Mouse (Mus musculus) kidney, postnatal 0 days (tissue): ENCODE measurements around the gene Kif1b. TPM values are rescaled to one million over a fixed set of nuclear protein-coding genes. Genes with fewer than 3 reads are reported as not detected.
A peak's percentile ranks its signal among the peaks of the same experiment; 100 is the strongest.

Experiments
- ATAC-seq: fragments of 200-750 bp; cut with Nextera tagmentation; replicated peaks from 2 replicates; pipeline ENCODE4 v1.8.0; 2017; ENCODE audit warnings: low read depth, moderate number of reproducible peaks, moderate TSS enrichment, moderate library complexity; ENCODE audit not compliant: low FRiP score
- DNase-seq: peaks from one replicate; pipeline ENCODE4 v3.0.0-alpha.2; 2016; ENCODE audit warnings: low spot score
- H3K27ac ChIP-seq: fragments of 300-500 bp; sonication (generic); 2 replicates; pipeline ENCODE4 v1.5.1; 2014; ENCODE audit warnings: mild to moderate bottlenecking
- H3K27me3 ChIP-seq: fragments of 300-500 bp; sonication (generic); 2 replicates; pipeline ENCODE4 v1.6.1; 2014; ENCODE audit warnings: low read length, mixed read lengths; ENCODE audit not compliant: insufficient read depth
- H3K36me3 ChIP-seq: fragments of 300-500 bp; sonication (generic); 2 replicates; pipeline ENCODE4 v1.6.1; 2014; ENCODE audit warnings: low read length, mixed read lengths; ENCODE audit not compliant: insufficient read depth
- H3K4me1 ChIP-seq: fragments of 300-500 bp; sonication (generic); replicated peaks from 2 replicates; pipeline ENCODE4 v1.6.1; 2014; ENCODE audit warnings: antibody characterized with exemption, low read length, mixed read lengths; ENCODE audit not compliant: insufficient read depth
- H3K4me2 ChIP-seq: fragments of 300-500 bp; sonication (generic); 2 replicates; pipeline ENCODE4 v1.6.1; 2014; ENCODE audit warnings: mild to moderate bottlenecking, low read length, moderate library complexity, mixed read lengths
- H3K4me3 ChIP-seq: fragments of 300-500 bp; sonication (generic); replicated peaks from 2 replicates; pipeline ENCODE4 v1.5.1; 2014; ENCODE audit warnings: low read depth, low read length
- H3K9ac ChIP-seq: fragments of 300-500 bp; sonication (generic); 2 replicates; pipeline ENCODE4 v1.6.1; 2014; ENCODE audit warnings: low read depth, low read length
- H3K9me3 ChIP-seq: fragments of 300-500 bp; sonication (generic); replicated peaks from 2 replicates; pipeline ENCODE4 v1.6.1; 2016; ENCODE audit warnings: low read length, inconsistent platforms, mixed read lengths
- CTCF ChIP-seq: IDR thresholded peaks from 2 replicates; pipeline ENCODE4 v1.5.1; 2016; ENCODE audit warnings: antibody characterized with exemption, low read depth, mild to moderate bottlenecking, moderate library complexity
- WGBS: fragments of 180-500 bp; shearing (Covaris S2); extraction: QIAGEN DNeasy Blood & Tissue Kit; methylation state at CpG from one replicate; pipeline ENCODE4 v1.1.7; 2014; 5-methylcytosine and 5-hydroxymethylcytosine counted together
- polyA plus RNA-seq: library from polyadenylated mRNA; unstranded; fragments of >200 nt; fragmentation: Nextera tagmentation; extraction: Ambion mirVana; gene quantifications from 2 replicates; pipeline ENCODE4 v1.2.1, GENCODE M21; 2015

Gene Kif1b
- polyA plus RNA-seq, 1 experiment from 2014 or later = 19.9 TPM

- 90% methylated on average over 7 of the region's 7 CpGs for WGBS
- no peaks in the 10 kb centered on the region for H3K4me1 ChIP-seq
- H3K4me2 ChIP-seq = no peak overlapping the region
- H3K4me3 ChIP-seq = no peak overlapping the region
- no peaks in the 10 kb centered on the region for H3K9me3 ChIP-seq
- ATAC-seq (no peak), DNase-seq (no peak)
- no peak overlapping the region for H3K27ac ChIP-seq
- no peak overlapping the region for H3K9ac ChIP-seq
- no peak for TF ChIP-seq CTCF
- no peaks in the 10 kb centered on the region for H3K27me3 ChIP-seq
- peaks cover 80% of the 10 kb centered on the region for H3K36me3 ChIP-seq
Observed at GRCm38 (mm10) chr4:149332726-149333125, 25.2 kb upstream of the Kif1b start.

GRCm38 (mm10) chr4:149330495-149330894 lies 23.0 kb upstream of the Kif1b start:
- H3K36me3 ChIP-seq = peaks cover 69% of the 10 kb centered on the region

GRCm38 (mm10) chr4:149328735-149329134 lies 21.2 kb upstream of the Kif1b start:
- no peak overlapping the region for H3K4me2 ChIP-seq
- no peaks in the 10 kb centered on the region for H3K27me3 ChIP-seq
- peaks cover 52% of the 10 kb centered on the region for H3K36me3 ChIP-seq
- no peak for ATAC-seq
- no peaks in the 10 kb centered on the region for H3K4me1 ChIP-seq
- WGBS = 85% methylated on average over 4 of the region's 4 CpGs
- no peak overlapping the region for H3K9ac ChIP-seq
- H3K9me3 ChIP-seq = no peaks in the 10 kb centered on the region
- no peak for TF ChIP-seq CTCF
- DNase-seq = no peak
- no peak overlapping the region for H3K4me3 ChIP-seq
- no peak overlapping the region for H3K27ac ChIP-seq

More at GRCm38 (mm10) chr4:149330495-149330894, 23.0 kb upstream of the Kif1b start:
- H3K4me3 ChIP-seq = no peak overlapping the region
- DNase-seq (no peak), ATAC-seq (no peak)
- H3K4me2 ChIP-seq = no peak overlapping the region
- no peaks in the 10 kb centered on the region for H3K9me3 ChIP-seq
- peak; percentile 21; the same call in 1 of the 2 replicates for TF ChIP-seq CTCF
- no peaks in the 10 kb centered on the region for H3K27me3 ChIP-seq
- H3K9ac ChIP-seq = no peak overlapping the region
- no peak overlapping the region for H3K27ac ChIP-seq
- H3K4me1 ChIP-seq = no peaks in the 10 kb centered on the region
- WGBS = 95% methylated on average over 5 of the region's 5 CpGs

- Histone ChIP-seq H3K9ac (no peak overlapping the region), H3K4me2 (no peak overlapping the region), H3K36me3 (peaks cover 39% of the 10 kb centered on the region), H3K27me3 (no peaks in the 10 kb centered on the region), H3K27ac (no peak overlapping the region), H3K4me1 (no peaks in the 10 kb centered on the region), H3K9me3 (no peaks in the 10 kb centered on the region), H3K4me3 (no peak overlapping the region)
- no peak for DNase-seq
- ATAC-seq = no peak
- TF ChIP-seq CTCF = no peak
- whole genome bisulfite sequencing = 90% methylated on average over 7 of the region's 7 CpGs
Observed at GRCm38 (mm10) chr4:149327281-149327680, 19.8 kb upstream of the Kif1b start.

- WGBS = 89% methylated on average over 10 of the region's 10 CpGs
Observed at GRCm38 (mm10) chr4:149325411-149326162, 18.1 kb upstream of the Kif1b start.

GRCm38 (mm10) chr4:149323730-149324129 lies 16.2 kb upstream of the Kif1b start:
- 70% methylated on average over 16 of the region's 16 CpGs for WGBS
- no peaks in the 10 kb centered on the region for H3K27me3 ChIP-seq
- H3K4me1 ChIP-seq = no peaks in the 10 kb centered on the region
- DNase-seq (no peak), ATAC-seq (no peak)
- peaks cover 10% of the 10 kb centered on the region; the same call in 1 of the 2 replicates for H3K36me3 ChIP-seq
- H3K9me3 ChIP-seq = no peaks in the 10 kb centered on the region
- H3K27ac ChIP-seq = no peak overlapping the region
- H3K9ac ChIP-seq = no peak overlapping the region
- TF ChIP-seq CTCF = no peak
- H3K4me3 ChIP-seq = no peak overlapping the region
- H3K4me2 ChIP-seq = no peak overlapping the region

More at GRCm38 (mm10) chr4:149325411-149326162, 18.1 kb upstream of the Kif1b start:
- peaks cover 26% of the 10 kb centered on the region for H3K36me3 ChIP-seq
- H3K4me1 ChIP-seq = no peaks in the 10 kb centered on the region
- no peaks in the 10 kb centered on the region for H3K9me3 ChIP-seq
- no peak overlapping the region for H3K9ac ChIP-seq
- H3K27ac ChIP-seq = no peak overlapping the region
- H3K27me3 ChIP-seq = no peaks in the 10 kb centered on the region
- no peak for DNase-seq
- no peak for ATAC-seq
- no peak overlapping the region for H3K4me3 ChIP-seq
- H3K4me2 ChIP-seq = no peak overlapping the region
- TF ChIP-seq CTCF = peak; percentile 22; the same call in 1 of the 2 replicates

GRCm38 (mm10) chr4:149322718-149323117 lies 15.2 kb upstream of the Kif1b start:
- H3K27ac ChIP-seq = no peak overlapping the region
- no peak for TF ChIP-seq CTCF
- DNase-seq (no peak), ATAC-seq (no peak)
- 52% methylated on average over 6 of the region's 6 CpGs for WGBS
- 0 out of 2 replicates have a peak, but pooled peaks cover 7% of the 10 kb centered on the region for H3K36me3 ChIP-seq
- H3K4me2 ChIP-seq = no peak overlapping the region
- H3K9ac ChIP-seq = no peak overlapping the region
- H3K4me3 ChIP-seq = no peak overlapping the region
- H3K4me1 ChIP-seq = no peaks in the 10 kb centered on the region
- H3K27me3 ChIP-seq = no peaks in the 10 kb centered on the region
- H3K9me3 ChIP-seq = no peaks in the 10 kb centered on the region
